Mouse (Mus musculus) ES-E14 (cell line): ENCODE measurements around the gene Gm10160.

Experiments
- CHD2 ChIP-seq: IDR thresholded peaks from 2 replicates; pipeline ENCODE4 v1.6.1; 2014; ENCODE audit warnings: mild to moderate bottlenecking, low read depth, low read length, inconsistent platforms
- HCFC1 ChIP-seq: IDR thresholded peaks from 2 replicates; pipeline ENCODE4 v1.6.1; 2012; ENCODE audit warnings: low read length, inconsistent platforms, borderline replicate concordance; ENCODE audit not compliant: insufficient read depth
- ZC3H11A ChIP-seq: IDR thresholded peaks from 2 replicates; pipeline ENCODE4 v1.6.1; 2012; ENCODE audit warnings: low read depth, mild to moderate bottlenecking, inconsistent platforms, low read length, borderline replicate concordance
- ZNF384 ChIP-seq: IDR thresholded peaks from 2 replicates; pipeline ENCODE4 v1.6.1; 2012; ENCODE audit warnings: low read depth, low read length, inconsistent platforms

- TF ChIP-seq HCFC1 = no peak
- no peak for TF ChIP-seq ZC3H11A
- TF ChIP-seq CHD2 = no peak
- no peak for TF ChIP-seq ZNF384
These were observed 24.7 kb upstream of the Gm10160 start for GRCm38 (mm10) chr7:81880286-81880685.
